Mouse (Mus musculus) CD4-positive naive resting alpha-beta T cell, adult 76 days (primary cell): Measurements from ENCODE around the gene Atp6v1g3. TPM values are rescaled to one million over a fixed set of nuclear protein-coding genes. Genes with fewer than 3 reads are reported as not detected.

Source experiments
- total RNA-seq: library from RNA; stranded (reverse); gene quantifications from one replicate; pipeline ENCODE4 v1.2.4, GENCODE M21; 2023

Atp6v1g3 gene
- total RNA-seq, result not detected

GRCm38 (mm10) chr1:138273438-138273837, at the start of gene Atp6v1g3:
Atp6v1g3 (plus strand) TSS chr1:138273738.

Other genes starting within 250 kb of the Atp6v1g3 start
- 1,593 TPM for gene Ptprc, start 98.0 kb upstream of the Atp6v1g3 start, total RNA-seq